Mouse (Mus musculus): ENCODE data around the gene Taf10. TPM values are rescaled to one million over a fixed set of nuclear protein-coding genes. Genes with fewer than 3 reads are reported as not detected.

Gene Taf10
- polyA plus RNA-seq (2014; fragmentation: Illumina TruSeq; extraction: RNeasy Lipid Tissue Mini Kit (QIAGEN cat#74804); ENCODE audit: low read depth, low replicate concordance): 152 TPM

DNA sequence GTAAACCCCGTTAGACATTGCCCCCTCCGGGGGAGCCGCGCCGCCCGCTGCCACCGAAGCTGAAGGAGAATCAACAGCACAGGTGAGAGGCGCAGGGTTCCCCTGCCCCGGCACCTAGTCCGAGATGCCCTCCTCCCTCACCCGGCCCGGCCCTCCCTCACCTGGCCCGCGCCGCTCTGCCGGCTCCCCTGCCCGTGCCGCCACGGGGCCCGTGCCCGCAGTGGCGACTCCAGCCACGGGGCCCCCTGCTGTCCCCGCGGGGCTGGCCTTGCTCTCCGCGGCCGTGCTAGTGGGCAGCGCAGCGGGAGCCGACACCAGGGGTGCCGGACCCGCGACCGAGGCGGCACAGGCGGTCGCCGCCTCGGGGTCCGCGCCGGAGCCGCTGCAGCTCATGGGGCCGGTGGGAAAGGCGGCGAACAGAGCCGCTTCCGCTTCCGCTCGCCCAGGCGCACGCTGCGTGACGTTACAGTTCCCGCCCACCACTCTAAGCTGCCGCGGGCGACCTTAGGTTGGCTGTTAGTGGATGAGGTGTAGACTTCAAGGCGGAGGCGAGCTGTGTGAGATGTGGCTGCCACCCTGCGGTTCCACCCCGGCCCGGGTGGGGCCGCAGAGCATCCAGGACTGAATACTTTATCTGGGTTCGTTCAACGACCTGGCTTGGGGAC, at the start of gene Taf10:
Taf10 (minus strand) TSS at position 436 of the 665 bp plus-strand sequence.

GRCm38 (mm10) chr7:105787285-105788140, 43.4 kb upstream of the Taf10 start, which contains the start of gene Dchs1:
Dchs1 (minus strand) TSS chr7:105787654.

DNA sequence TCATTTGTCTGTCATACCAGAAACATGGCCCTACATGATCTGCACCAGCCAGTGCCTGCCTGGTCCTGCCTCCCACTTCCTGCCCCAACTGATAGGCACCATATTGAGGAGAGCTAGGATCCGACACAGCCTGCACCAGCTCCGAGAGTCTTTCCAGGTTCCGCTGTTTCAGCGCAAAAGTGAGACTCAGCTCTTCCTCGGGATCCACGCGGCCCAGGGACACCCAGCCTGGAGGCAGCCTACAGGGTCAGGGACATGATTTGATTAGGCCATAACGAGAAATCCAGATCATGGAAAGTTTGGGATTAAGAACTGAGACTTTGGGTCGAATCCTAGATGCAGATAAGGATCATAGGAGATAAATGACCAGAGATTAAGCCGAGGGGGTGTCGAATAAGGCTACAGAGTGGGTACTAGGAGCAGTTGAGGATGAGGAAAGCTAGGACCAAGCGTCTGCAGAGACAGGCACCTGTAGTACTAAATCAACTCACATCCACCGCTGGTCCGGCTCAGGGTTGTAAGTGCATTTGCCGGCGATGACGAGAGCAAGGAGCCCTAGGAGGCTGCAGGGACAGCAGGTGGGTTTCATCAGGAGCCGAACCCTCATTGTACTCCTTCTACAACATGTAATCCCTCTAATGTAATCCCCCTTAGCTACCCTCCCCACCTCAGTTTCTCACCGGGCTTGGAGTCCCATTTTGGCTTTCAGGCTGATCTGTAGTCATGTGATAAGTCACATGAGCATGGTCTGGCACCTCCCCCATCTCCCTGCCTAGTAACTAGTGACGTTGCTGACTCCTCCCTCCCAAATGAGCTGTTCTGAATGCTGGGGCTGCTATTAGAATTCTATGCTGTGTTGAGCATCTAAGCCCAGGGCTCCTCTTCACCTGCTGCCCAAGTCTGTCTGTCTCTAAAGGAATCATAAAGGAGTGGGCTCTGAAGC, 7.6 kb upstream of the Taf10 start, which contains the start of gene Tpp1:
Tpp1 (minus strand) TSS at position 745 of the 943 bp plus-strand sequence.

DNA sequence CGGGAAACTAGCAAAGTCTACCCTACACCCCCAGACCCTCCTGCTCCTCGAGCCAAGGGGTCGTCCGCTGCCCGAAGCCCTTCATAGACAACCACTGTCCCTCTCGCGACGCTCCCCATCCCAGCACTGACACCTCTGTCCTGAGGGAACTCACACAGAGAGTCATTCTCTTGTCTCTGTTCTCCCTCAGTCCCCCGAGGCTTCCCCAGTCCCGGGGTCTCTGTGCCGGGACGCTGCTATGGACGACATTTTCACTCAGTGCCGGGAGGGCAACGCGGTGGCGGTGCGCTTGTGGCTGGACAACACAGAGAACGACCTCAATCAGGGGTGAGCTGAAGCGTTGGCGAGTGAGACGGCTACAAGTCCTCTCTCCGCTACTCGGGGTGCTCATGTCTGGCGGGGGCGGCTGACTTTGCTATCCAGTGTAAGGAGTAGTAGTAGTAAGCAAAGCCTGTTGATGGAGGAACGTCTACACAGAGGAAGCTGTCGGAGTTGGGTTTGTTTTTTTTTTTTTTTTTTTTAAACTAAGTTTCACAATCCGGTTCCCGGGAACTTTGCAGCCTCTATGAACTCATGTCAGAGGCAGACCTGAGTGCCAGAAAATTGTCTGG, 7.1 kb downstream of the Taf10 start, which contains the start of gene Rrp8:
Rrp8 (minus strand) TSS at position 475 of the 611 bp plus-strand sequence.

DNA sequence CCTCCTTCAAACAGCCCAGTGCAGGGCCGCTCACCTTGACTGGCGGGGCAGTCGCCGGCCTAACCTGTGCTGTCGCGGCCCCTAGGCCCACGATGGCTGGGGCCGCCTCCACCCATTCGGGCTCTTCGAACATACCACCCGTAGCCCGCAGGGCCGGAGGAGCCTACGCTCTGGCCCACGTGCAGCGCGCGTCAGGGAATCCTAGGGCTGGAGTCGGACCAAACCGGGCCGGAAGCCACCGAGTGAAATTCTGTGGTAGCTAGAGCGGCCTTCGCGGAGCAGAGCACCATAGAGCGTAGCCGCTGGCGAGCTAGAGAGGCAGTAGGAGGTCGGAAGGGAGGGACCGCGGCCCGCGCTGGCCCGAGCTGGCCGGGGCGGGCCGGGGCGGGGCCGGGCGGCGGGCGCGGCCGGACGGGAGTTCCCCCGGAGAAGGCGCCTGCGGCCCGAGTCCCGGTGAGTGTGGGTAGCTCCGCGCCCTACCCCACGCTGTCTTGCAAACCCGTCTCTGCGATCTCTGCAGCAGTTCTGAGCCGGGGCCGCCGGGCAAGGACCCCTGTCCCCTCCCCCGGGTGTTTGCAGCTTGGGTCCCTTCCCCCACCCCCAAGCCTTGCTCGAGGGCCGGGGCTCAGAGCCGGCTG, 7.8 kb downstream of the Taf10 start, which contains the start of gene Ilk:
Ilk (plus strand) TSS at position 329 of the 638 bp plus-strand sequence.

Other genes with a start within 250 kb of the Taf10 start
- gene Smpd1, start 190.0 kb downstream of the Taf10 start, polyA plus RNA-seq (2014; fragmentation: Illumina TruSeq; extraction: RNeasy Lipid Tissue Mini Kit (QIAGEN cat#74804); ENCODE audit: low read depth, low replicate concordance): 58.4 TPM
- 9.9 TPM for gene Apbb1, start 162.7 kb downstream of the Taf10 start, polyA plus RNA-seq (2014; fragmentation: Illumina TruSeq; extraction: RNeasy Lipid Tissue Mini Kit (QIAGEN cat#74804); ENCODE audit: low read depth, low replicate concordance)
- 1.1 TPM for gene Hpx, start 144.2 kb downstream of the Taf10 start, polyA plus RNA-seq (2014; fragmentation: Illumina TruSeq; extraction: RNeasy Lipid Tissue Mini Kit (QIAGEN cat#74804); ENCODE audit: low read depth, low replicate concordance)
- gene Trim3, start 110.8 kb downstream of the Taf10 start, polyA plus RNA-seq (2014; fragmentation: Illumina TruSeq; extraction: RNeasy Lipid Tissue Mini Kit (QIAGEN cat#74804); ENCODE audit: low read depth, low replicate concordance): 37.7 TPM
- gene Timm10b, start 104.3 kb downstream of the Taf10 start, polyA plus RNA-seq (2014; fragmentation: Illumina TruSeq; extraction: RNeasy Lipid Tissue Mini Kit (QIAGEN cat#74804); ENCODE audit: low read depth, low replicate concordance): 82.5 TPM
- 69.0 TPM for gene Arfip2, start 103.9 kb downstream of the Taf10 start, polyA plus RNA-seq (2014; fragmentation: Illumina TruSeq; extraction: RNeasy Lipid Tissue Mini Kit (QIAGEN cat#74804); ENCODE audit: low read depth, low replicate concordance)
- 9.6 TPM for gene Gm45799, start 103.8 kb downstream of the Taf10 start, polyA plus RNA-seq (2014; fragmentation: Illumina TruSeq; extraction: RNeasy Lipid Tissue Mini Kit (QIAGEN cat#74804); ENCODE audit: low read depth, low replicate concordance)
- gene Dnhd1, start 93.5 kb downstream of the Taf10 start, polyA plus RNA-seq (2014; fragmentation: Illumina TruSeq; extraction: RNeasy Lipid Tissue Mini Kit (QIAGEN cat#74804); ENCODE audit: low read depth, low replicate concordance): 4.4 TPM
- 189 TPM for gene Ilk, start 7.8 kb downstream of the Taf10 start, polyA plus RNA-seq (2014; fragmentation: Illumina TruSeq; extraction: RNeasy Lipid Tissue Mini Kit (QIAGEN cat#74804); ENCODE audit: low read depth, low replicate concordance)
- gene Rrp8, start 7.0 kb downstream of the Taf10 start, polyA plus RNA-seq (2014; fragmentation: Illumina TruSeq; extraction: RNeasy Lipid Tissue Mini Kit (QIAGEN cat#74804); ENCODE audit: low read depth, low replicate concordance): 23.5 TPM
- gene Tpp1, start 7.9 kb upstream of the Taf10 start, polyA plus RNA-seq (2014; fragmentation: Illumina TruSeq; extraction: RNeasy Lipid Tissue Mini Kit (QIAGEN cat#74804); ENCODE audit: low read depth, low replicate concordance): 85.5 TPM
- 2.7 TPM for gene Dchs1, start 43.3 kb upstream of the Taf10 start, polyA plus RNA-seq (2014; fragmentation: Illumina TruSeq; extraction: RNeasy Lipid Tissue Mini Kit (QIAGEN cat#74804); ENCODE audit: low read depth, low replicate concordance)
- gene Mrpl17, start 66.7 kb upstream of the Taf10 start, polyA plus RNA-seq (2014; fragmentation: Illumina TruSeq; extraction: RNeasy Lipid Tissue Mini Kit (QIAGEN cat#74804); ENCODE audit: low read depth, low replicate concordance): 168 TPM
- 13.5 TPM for gene Gm4070, start 209.6 kb upstream of the Taf10 start, polyA plus RNA-seq (2014; fragmentation: Illumina TruSeq; extraction: RNeasy Lipid Tissue Mini Kit (QIAGEN cat#74804); ENCODE audit: low read depth, low replicate concordance)

Data from adipose tissue, adult 10 weeks (tissue).